25 mouse cellular contexts compared by ENCODE assay signal in the genomic region with DNA sequence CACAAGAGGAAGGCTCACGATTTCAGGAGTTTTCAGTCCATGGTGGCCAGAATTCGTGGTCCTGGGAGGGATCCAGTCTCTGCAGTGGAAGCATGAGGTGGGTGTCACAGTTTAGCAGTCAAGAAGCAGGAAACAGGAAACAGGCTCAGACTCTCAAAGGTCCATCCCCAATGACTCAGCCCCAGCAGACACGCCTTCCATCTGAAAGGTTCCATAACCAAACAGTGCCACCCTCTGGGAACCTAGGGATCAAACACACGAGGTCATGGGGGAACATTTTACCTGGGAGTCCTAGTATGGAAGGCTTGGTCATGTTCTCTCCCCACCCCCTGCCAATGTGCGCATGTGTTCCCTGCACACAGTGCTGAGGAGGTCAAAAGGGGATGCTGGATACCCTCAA.
A peak's percentile ranks its signal among the peaks of the same experiment; 100 is the strongest.
DNase-seq lines count a peak whose midpoint lies in the region; ATAC-seq and TF ChIP-seq lines count a peak whose summit lies in the region.
"Had no signal": no experiment of that assay in that cellular context is flagged by ENCODE, and none has a peak within 500 bp of the region (broad histone marks: within the 10 kb centered on the region; RNA-seq: fewer than 3 reads in every experiment).

No protein-coding gene starts in this region.

- WGBS in kidney, postnatal 0 days: 66% methylated on average over 5 of the region's 5 CpGs
- 55% methylated on average over 5 of the region's 5 CpGs for WGBS in intestine, embryonic 15.5 days

- peaks cover 5% of the 10 kb centered on the region; the same call in 1 of the 2 replicates for H3K4me1 ChIP-seq in kidney, postnatal 0 days (replicated peaks; ENCODE audit: insufficient read depth, low read length)
- H3K4me1 ChIP-seq in intestine, embryonic 15.5 days (replicated peaks): peaks cover 2% of the 10 kb centered on the region; the same call in 1 of the 2 replicates
- H3K4me1 ChIP-seq: hindbrain, embryonic 15.5 days; midbrain, embryonic 13.5 days; neural tube, embryonic 13.5 days had no signal

- H3K9me3 ChIP-seq in kidney, postnatal 0 days (replicated peaks; ENCODE audit: low read length): no peaks in the 10 kb centered on the region
- no peaks in the 10 kb centered on the region for H3K9me3 ChIP-seq in intestine, embryonic 15.5 days
- H3K9me3 ChIP-seq: embryonic facial prominence, embryonic 13.5 days; heart, embryonic 13.5 days; hindbrain, embryonic 15.5 days; midbrain, embryonic 13.5 days; neural tube, embryonic 13.5 days had no signal

- ATAC-seq in kidney, postnatal 0 days (replicated peaks; ENCODE audit: low FRiP score, low read depth): no peak
- ATAC-seq in intestine, embryonic 15.5 days: peak; percentile 34; the same call in 1 of the 2 replicates
- ATAC-seq: forebrain, embryonic 16.5 days; liver, postnatal 0 days; midbrain, embryonic 13.5 days had no signal

- no peak overlapping the region for H3K27ac ChIP-seq in kidney, postnatal 0 days
- no peak overlapping the region for H3K27ac ChIP-seq in intestine, embryonic 15.5 days
- H3K27ac ChIP-seq: heart, embryonic 13.5 days; hindbrain, embryonic 15.5 days; layer of hippocampus, adult 2 months; left cerebral cortex, adult 2 months; midbrain, embryonic 13.5 days; neural tube, embryonic 13.5 days had no signal

- no peak overlapping the region for H3K4me2 ChIP-seq in kidney, postnatal 0 days (ENCODE audit: low read length)
- no peak overlapping the region for H3K4me2 ChIP-seq in intestine, embryonic 15.5 days (replicated peaks)
- H3K4me2 ChIP-seq: embryonic facial prominence, embryonic 13.5 days; heart, embryonic 13.5 days; hindbrain, embryonic 15.5 days; midbrain, embryonic 13.5 days; neural tube, embryonic 13.5 days had no signal

- H3K36me3 ChIP-seq in kidney, postnatal 0 days (ENCODE audit: insufficient read depth, low read length): no peaks in the 10 kb centered on the region
- H3K36me3 ChIP-seq in intestine, embryonic 15.5 days: no peaks in the 10 kb centered on the region
- H3K36me3 ChIP-seq: embryonic facial prominence, embryonic 13.5 days; heart, embryonic 13.5 days; hindbrain, embryonic 15.5 days; midbrain, embryonic 13.5 days; neural tube, embryonic 13.5 days had no signal

- peak; percentile 46 for TF ChIP-seq CTCF in kidney, postnatal 0 days (IDR thresholded peaks at IDR 0.05; ENCODE audit: low read depth)

- DNase-seq in adrenal gland, adult 2 months: peak; percentile 11
- no peak for DNase-seq in adrenal gland, postnatal 25 days
- DNase-seq in kidney, postnatal 0 days (ENCODE audit: low spot score): peak; percentile 39
- DNase-seq in kidney, postnatal 25 days: no peak
- DNase-seq in 416B (ENCODE audit: low read depth): peak; percentile 81
- no peak for DNase-seq in left cerebral cortex, adult 18-20 months (ENCODE audit: low spot score in 2 of 2)
- no peak for DNase-seq in yolk sac, embryonic 10.5 days (ENCODE audit: low spot score)
- DNase-seq: cerebellum, adult 9-11 months; heart, postnatal 36 days; kidney, adult 18-20 months; kidney, postnatal 10 days; left cerebral cortex, postnatal 4 days; liver, postnatal 0 days; right cerebral cortex, adult 18-20 months; thymus, postnatal 36 days had no signal

- H3K4me3 ChIP-seq in kidney, postnatal 0 days (replicated peaks; ENCODE audit: low read depth, low read length): no peak overlapping the region
- no peak overlapping the region for H3K4me3 ChIP-seq in intestine, embryonic 15.5 days (replicated peaks)
- H3K4me3 ChIP-seq: embryonic facial prominence, embryonic 13.5 days; heart, embryonic 13.5 days; hindbrain, embryonic 15.5 days; layer of hippocampus, adult 2 months; left cerebral cortex, adult 2 months; midbrain, embryonic 13.5 days; neural tube, embryonic 13.5 days had no signal

- no peaks in the 10 kb centered on the region for H3K27me3 ChIP-seq in kidney, postnatal 0 days (ENCODE audit: insufficient read depth, low read length)
- no peaks in the 10 kb centered on the region for H3K27me3 ChIP-seq in intestine, embryonic 15.5 days (replicated peaks)
- H3K27me3 ChIP-seq: CH12.LX; embryonic facial prominence, embryonic 13.5 days; heart, embryonic 13.5 days; hindbrain, embryonic 15.5 days; midbrain, embryonic 13.5 days; neural tube, embryonic 13.5 days had no signal

- H3K9ac ChIP-seq in kidney, postnatal 0 days (ENCODE audit: low read depth, low read length): no peak overlapping the region
- H3K9ac ChIP-seq in intestine, embryonic 15.5 days: no peak overlapping the region
- H3K9ac ChIP-seq: embryonic facial prominence, embryonic 13.5 days; heart, embryonic 13.5 days; hindbrain, embryonic 15.5 days; liver, postnatal 0 days; midbrain, embryonic 13.5 days; neural tube, embryonic 13.5 days had no signal

Comparison
In these comparisons a context has a peak if more than half of its experiments do, and no peak if none do; other contexts are left out.
1. DNase-seq: peak in adrenal gland, adult 2 months (single experiment), kidney, postnatal 0 days (single experiment) and 416B (single experiment); none in adrenal gland, postnatal 25 days (single experiment), kidney, postnatal 25 days (0 of 2), left cerebral cortex, adult 18-20 months (0 of 2) and yolk sac, embryonic 10.5 days (single experiment).